Mouse (Mus musculus) urinary bladder, postnatal 10 days (tissue): ENCODE data around the gene R3hdml.

ENCODE experiments used
- DNase-seq: peaks from one replicate; pipeline ENCODE4 v3.0.0; 2022; ENCODE audit warnings: low spot score

Gene R3hdml

DNA sequence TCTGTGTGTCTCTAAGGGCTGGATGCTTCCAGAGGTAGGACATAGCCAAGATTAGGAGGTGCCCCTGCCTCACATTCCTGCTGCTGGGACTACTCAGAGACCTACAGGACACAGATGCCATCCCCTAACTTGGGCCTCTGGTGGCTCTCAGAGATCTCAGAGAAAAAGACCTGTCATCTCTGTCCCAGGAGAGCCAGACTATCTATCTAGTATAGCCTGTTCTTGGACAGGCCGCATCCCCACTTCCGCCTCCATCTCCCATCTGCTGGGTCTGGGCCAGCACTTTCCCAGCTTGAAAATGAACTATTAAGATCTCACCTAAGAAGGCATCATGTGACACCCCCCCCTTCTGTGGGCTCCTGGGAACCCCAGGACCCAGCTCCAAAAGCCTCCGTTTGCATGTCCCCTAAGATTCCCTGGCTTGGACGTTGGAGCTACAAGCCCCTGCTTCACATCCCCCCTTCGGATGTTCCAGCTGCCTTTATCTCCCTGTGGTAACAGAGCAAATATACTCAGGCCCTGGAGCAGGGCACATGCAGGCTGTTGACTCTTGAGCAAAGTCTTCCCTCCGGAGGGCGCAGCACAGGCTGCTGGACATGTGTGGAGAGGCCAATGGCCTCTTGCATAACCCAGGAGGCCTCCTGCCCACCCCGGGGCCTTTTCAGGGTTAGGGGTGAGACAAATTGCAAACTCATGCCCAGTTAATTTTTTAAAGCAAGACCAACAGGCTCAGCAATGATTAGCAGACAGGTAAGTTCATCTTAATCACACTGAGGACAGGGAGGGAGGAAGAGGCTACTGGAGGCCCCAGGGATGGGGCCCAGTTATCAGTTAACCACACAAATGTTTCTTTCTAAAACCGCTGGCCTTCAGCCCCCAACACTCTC, 48.4 kb downstream of the R3hdml start:
- no peak for DNase-seq

DNA sequence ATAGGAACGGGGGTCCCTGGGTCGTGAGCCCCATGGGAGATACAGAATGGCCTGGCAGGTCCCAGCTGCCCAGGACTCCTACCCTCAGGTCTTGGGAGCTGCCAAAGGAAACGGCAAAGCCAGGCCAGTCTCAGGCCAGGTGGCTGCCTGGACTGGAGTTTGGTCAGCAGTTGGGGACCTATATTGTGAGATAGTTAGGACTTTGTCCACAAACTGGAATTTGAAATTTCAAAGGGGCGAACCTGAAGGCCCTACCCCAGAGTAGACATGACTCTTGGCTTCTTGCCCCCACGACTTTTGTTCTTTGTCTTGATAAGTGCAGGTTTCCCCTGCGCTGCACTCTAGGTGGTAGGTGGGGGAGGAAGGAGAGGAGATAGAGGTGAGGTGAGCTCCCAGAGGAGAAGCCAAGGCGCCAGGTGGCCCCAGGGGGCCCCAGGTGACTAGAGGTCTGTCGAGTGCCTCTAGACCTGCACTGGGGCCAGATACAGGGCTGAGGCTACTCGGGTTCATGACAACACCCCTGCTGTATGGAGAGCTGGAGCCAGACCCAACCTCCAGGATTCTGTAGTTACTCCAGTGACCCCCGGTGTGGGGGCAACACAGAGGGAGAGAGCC, 49.6 kb downstream of the R3hdml start:
- no peak for DNase-seq

DNA sequence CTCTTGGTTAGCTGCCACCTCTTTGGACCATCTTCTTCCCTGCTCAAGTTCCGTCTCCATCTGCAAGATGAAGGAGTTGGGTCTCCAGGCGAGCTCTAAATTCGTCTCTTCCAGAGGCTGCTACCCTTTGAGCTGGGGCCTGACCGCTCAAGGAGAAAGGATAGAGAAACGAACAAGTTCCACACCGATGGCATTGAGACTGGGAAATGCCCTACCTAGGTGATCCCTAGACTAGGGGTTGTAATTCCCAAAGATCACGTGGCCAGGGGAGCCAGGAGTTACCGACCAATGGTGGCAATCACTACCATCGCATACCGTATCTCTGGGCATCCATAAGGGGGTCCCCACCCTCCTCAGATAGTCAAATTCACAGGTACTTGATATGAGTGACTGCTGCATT, 50.6 kb downstream of the R3hdml start:
- no peak for DNase-seq

DNA sequence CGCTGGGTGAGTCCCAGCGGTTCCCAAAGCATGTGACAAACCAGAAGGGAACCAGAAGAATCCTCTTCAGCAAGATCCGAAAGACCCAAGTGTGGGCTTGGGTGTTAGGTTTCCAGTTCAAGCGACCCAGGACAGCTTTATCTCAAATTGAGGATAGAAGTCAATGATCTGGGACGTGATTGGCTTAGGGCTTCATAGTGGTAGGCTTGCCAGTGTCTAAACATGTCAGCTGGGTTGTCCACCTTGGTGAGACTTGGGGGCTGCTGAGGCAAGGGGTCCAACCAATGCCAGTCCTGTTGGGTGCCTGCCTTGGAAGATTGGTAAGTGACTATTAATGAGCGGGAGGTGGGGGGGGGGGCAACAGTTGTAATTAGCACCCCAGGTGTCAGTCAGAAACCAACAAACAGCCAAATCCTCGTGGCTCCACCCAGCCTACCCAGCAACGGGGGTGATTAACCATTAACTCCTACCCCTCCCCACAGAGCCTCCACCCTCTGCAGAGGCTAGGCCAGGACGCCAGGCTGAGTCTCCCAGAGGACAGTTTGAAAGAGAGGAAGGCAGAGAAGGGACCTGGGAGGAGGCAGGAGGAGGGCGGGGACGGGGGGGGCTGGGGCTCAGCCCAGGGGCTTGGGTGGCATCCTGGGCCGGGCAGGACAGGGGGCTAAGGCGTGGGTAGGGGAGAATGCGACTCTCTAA, 54.7 kb downstream of the R3hdml start:
- DNase-seq = no peak

DNA sequence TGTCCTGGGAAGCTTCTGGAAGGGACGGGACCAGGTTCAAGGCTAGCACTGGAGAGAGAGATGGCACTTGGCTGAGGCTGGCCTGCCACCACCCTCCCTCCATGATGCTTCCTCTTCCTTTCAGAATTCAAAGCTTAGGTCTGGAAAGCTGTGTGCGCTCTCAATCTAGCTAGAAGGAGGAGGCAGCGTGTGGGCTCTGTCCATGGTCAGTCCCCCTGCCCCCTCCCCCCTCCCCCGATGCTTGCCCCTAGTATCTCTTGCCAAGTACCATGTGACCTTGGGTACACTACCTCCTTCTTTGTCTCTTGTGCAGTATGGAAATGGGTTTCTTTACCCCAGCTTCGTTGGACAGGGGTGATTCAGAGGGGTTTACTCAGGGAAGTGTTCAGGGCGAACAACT, 56.7 kb downstream of the R3hdml start:
- no peak for DNase-seq

DNA sequence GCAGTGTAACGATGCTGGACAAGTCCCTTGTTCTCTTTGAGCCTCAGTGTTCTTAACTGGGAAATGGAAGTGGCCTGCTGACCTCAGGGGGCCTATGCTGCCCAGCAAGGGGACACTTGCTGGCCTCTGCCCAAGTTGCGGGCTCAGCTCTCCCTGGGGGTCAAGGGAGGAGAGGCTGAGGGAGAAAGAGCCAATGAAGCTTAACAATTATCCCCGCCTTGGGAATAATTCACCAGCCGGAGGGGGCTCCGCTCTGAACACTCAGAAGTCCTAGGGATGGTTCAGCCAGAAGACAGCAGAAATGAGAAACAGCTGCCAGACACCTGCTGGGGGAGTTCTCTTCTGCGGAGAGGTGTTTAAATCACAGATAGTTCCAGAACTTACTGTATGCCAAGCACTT, 57.7 kb downstream of the R3hdml start:
- no peak for DNase-seq
